Mouse (Mus musculus) heart, embryonic 13.5 days (tissue): ENCODE measurements around the gene Sst. TPM values are rescaled to one million over a fixed set of nuclear protein-coding genes. Genes with fewer than 3 reads are reported as not detected.

Experiments used
- ATAC-seq: fragments of 200-750 bp; cut with Nextera tagmentation; 2 replicates; pipeline ENCODE4 v1.8.0; 2017; ENCODE audit warnings: moderate TSS enrichment; ENCODE audit not compliant: insufficient number of reproducible peaks, low FRiP score, low TSS enrichment; ENCODE audit errors: extremely low read depth
- H3K27ac ChIP-seq: fragments of 300-500 bp; sonication (generic); replicated peaks from 2 replicates; pipeline ENCODE4 v1.5.1; 2015; ENCODE audit warnings: moderate library complexity, mild to moderate bottlenecking, inconsistent platforms
- H3K27me3 ChIP-seq: fragments of 300-500 bp; sonication (generic); replicated peaks from 2 replicates; pipeline ENCODE4 v1.6.1; 2015; ENCODE audit warnings: mild to moderate bottlenecking, inconsistent platforms
- H3K36me3 ChIP-seq: fragments of 300-500 bp; sonication (generic); 2 replicates; pipeline ENCODE4 v1.6.1; 2015; ENCODE audit warnings: mild to moderate bottlenecking, inconsistent platforms
- H3K4me1 ChIP-seq: fragments of 300-500 bp; sonication (generic); 2 replicates; pipeline ENCODE4 v1.6.1; 2015; ENCODE audit warnings: inconsistent platforms
- H3K4me2 ChIP-seq: fragments of 300-500 bp; sonication (generic); 2 replicates; pipeline ENCODE4 v1.6.1; 2015; ENCODE audit warnings: inconsistent platforms, mild to moderate bottlenecking, moderate library complexity
- H3K4me3 ChIP-seq: fragments of 300-500 bp; sonication (generic); 2 replicates; pipeline ENCODE4 v1.5.1; 2015; ENCODE audit warnings: moderate library complexity, mild to moderate bottlenecking, inconsistent platforms
- H3K9ac ChIP-seq: fragments of 300-500 bp; sonication (generic); 2 replicates; pipeline ENCODE4 v1.6.1; 2015; ENCODE audit warnings: inconsistent platforms, mild to moderate bottlenecking, moderate library complexity
- H3K9me3 ChIP-seq: fragments of 300-500 bp; sonication (generic); 2 replicates; pipeline ENCODE4 v1.6.1; 2016; ENCODE audit warnings: inconsistent platforms
- WGBS: fragments of 180-500 bp; shearing (Covaris S2); methylation state at CpG from one replicate; pipeline ENCODE4 v1.1.7; 2015; ENCODE audit warnings: mixed read lengths; 5-methylcytosine and 5-hydroxymethylcytosine counted together
- polyA plus RNA-seq: library from polyadenylated mRNA; unstranded; fragments of >200 nt; fragmentation: Nextera tagmentation; extraction: Ambion mirVana; gene quantifications from 2 replicates; pipeline ENCODE4 v1.2.1, GENCODE M21; 2015

Gene Sst
- 0.21 TPM in 1 of 2 replicates, not detected in the other for polyA plus RNA-seq

DNA sequence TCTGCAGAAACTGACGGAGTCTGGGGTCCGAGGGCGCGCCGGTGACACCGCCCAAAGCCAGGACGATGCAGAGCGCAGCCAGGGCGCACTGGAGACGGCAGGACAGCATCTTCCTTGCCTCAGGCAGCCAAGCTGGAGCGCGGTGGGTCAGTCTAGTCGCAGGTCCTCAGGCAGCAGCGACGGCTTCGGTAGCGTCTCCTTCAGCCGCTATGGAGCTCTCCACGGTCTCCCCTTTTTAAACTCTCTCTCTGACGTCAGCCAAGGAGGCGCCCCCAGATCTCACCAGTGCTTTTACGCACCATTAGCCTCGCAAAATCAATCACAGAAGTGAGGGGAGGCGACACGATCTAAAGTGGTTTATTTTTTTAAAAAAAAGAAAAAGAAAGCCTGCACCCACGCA is at the start of gene Sst:
Gene Sst (minus strand): TSS at position 323 of the 400 bp plus-strand sequence.
- whole genome bisulfite sequencing: 6% methylated on average over 26 of the region's 26 CpGs
- ATAC-seq: no peak
- Histone ChIP-seq H3K27ac (no peak within 1 kb of the TSS), H3K4me3 (no peak within 1 kb of the TSS), H3K9me3 (no peaks in the 10 kb centered on the region), H3K27me3 (peaks cover 48% of the 10 kb centered on the region), H3K4me1 (no peaks in the 10 kb centered on the region), H3K4me2 (no peak within 1 kb of the TSS), H3K9ac (no peak within 1 kb of the TSS), H3K36me3 (no peaks in the 10 kb centered on the region)

DNA sequence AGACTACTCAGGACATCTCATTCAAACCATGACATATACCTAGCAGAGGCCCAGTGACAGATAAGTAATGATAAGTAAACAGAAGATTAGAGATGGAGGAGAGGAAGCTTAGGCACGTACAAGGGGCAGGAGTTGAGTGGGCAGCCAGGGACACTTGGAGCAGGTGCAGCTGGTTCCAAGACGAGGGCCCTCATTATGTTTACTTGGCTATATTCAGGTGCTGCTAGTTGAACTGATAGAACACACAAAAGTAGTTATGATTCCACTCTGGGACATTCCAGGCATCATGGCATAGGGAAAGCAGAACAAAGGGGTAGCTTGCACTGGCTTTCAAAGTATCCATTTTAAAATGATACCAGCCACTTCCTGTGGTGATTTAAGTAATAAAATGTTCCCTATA is 43.6 kb upstream of the Sst start:
- 58% methylated on average over 2 of the region's 2 CpGs for WGBS

DNA sequence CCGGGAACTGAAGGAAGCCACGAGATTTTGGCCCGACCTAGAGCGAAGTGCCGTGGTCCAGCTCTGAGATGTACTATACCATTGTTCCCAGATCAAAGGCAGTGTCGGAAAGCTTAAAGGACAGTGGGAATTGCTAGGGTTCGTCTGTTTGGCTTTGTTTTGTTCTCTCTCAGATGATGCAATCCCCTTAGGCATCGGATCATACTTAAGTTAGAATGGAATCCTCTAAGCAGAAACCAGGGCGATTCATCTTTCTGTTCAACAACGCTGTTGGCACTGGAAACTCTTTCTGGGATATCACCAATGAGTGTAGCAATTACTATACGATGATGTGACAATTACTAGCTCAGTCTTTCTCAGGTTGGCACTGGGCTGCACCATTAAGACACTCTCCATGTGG is 41.5 kb upstream of the Sst start, which contains the start of gene Rtp2:
Gene Rtp2 (minus strand): TSS at position 101 of the 400 bp plus-strand sequence.
- peak within 1 kb of the TSS; percentile 60 for H3K4me2 ChIP-seq
- ATAC-seq: no peak
- H3K36me3 ChIP-seq: no peaks in the 10 kb centered on the region
- peaks cover 8% of the 10 kb centered on the region for H3K27me3 ChIP-seq
- peak within 1 kb of the TSS; percentile 47; the same call in 1 of the 2 replicates for H3K9ac ChIP-seq
- no peak within 1 kb of the TSS for H3K27ac ChIP-seq
- no peaks in the 10 kb centered on the region for H3K9me3 ChIP-seq
- 83% methylated on average over 11 of the region's 11 CpGs for WGBS
- H3K4me3 ChIP-seq: peak within 1 kb of the TSS; percentile 26
- 0 out of 2 replicates have a peak, but pooled peaks cover 4% of the 10 kb centered on the region for H3K4me1 ChIP-seq

More for the DNA sequence above, 43.6 kb upstream of the Sst start:
- H3K36me3 ChIP-seq: no peaks in the 10 kb centered on the region
- 0 out of 2 replicates have a peak, but pooled peaks cover 4% of the 10 kb centered on the region for H3K4me1 ChIP-seq
- H3K4me2 ChIP-seq: no peak overlapping the region
- H3K27me3 ChIP-seq: peaks cover 8% of the 10 kb centered on the region
- no peak for ATAC-seq
- H3K9ac ChIP-seq: no peak overlapping the region
- H3K27ac ChIP-seq: no peak overlapping the region
- H3K9me3 ChIP-seq: no peaks in the 10 kb centered on the region
- no peak overlapping the region for H3K4me3 ChIP-seq

DNA sequence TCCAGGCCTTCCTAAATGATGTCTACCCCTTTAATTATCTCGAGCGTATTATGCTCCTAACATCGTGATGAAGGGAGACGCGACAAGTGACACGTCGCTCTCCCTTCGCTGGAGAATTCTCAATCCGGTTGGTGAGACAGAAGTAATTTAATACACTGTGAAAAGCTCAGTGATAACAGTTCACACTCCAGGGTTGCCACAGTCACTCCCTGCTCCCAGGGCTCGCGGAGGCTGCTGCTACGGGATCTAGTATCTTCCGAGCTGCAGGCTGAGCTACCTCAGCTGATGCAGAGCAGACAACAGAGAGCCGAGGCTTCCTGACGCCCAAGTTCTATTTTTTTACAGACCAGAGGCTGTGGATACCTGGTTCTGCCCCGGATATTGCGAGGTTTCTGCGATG is 40.5 kb upstream of the Sst start:
- H3K4me3 ChIP-seq: peak overlapping the region; percentile 26
- WGBS: 27% methylated on average over 18 of the region's 18 CpGs
- no peak overlapping the region for H3K27ac ChIP-seq
- H3K36me3 ChIP-seq: no peaks in the 10 kb centered on the region
- peak overlapping the region; percentile 47; the same call in 1 of the 2 replicates for H3K9ac ChIP-seq
- peaks cover 8% of the 10 kb centered on the region for H3K27me3 ChIP-seq
- 0 out of 2 replicates have a peak, but pooled peaks cover 4% of the 10 kb centered on the region for H3K4me1 ChIP-seq
- no peak for ATAC-seq
- H3K9me3 ChIP-seq: no peaks in the 10 kb centered on the region
- peak overlapping the region; percentile 60 for H3K4me2 ChIP-seq

DNA sequence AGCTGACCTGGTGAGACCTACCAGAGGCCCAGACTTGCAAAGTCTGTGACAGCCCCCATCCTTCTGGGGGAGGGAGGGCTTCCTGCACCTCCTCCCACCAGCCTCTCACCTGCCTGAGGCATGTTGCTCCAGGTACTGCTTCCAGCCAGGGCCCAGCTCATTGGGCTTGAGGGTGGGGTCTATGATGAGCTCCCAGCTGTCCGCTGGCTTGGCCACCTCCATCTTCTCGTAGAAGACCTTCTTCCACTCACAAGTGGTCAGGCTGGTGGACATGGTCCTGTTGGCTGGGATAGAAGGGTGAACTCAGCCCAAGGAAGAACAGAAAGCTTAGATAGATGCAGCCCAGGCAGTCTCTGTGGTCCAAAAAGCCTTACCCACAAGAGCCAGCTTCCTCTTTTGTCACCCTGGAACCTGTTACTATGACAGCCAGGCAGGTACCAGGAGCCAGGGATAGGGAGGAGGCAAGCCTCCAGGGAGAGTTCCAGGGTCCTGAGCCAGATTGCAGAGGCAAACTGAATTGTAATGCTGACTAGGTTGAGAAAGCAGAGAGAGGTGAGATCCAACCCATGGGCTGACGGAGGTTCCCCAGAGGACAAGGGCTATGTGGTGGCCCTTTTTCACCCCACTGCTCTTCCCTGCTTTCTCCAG is 39.8 kb upstream of the Sst start:
- H3K36me3 ChIP-seq: no peaks in the 10 kb centered on the region
- no peak overlapping the region for H3K9ac ChIP-seq
- no peak overlapping the region for H3K27ac ChIP-seq
- H3K4me1 ChIP-seq: 0 out of 2 replicates have a peak, but pooled peaks cover 4% of the 10 kb centered on the region
- H3K4me2 ChIP-seq: peak overlapping the region; percentile 60; the same call in 1 of the 2 replicates
- WGBS: 74% methylated on average over 3 of the region's 3 CpGs
- no peaks in the 10 kb centered on the region for H3K9me3 ChIP-seq
- no peak for ATAC-seq
- peaks cover 8% of the 10 kb centered on the region for H3K27me3 ChIP-seq
- H3K4me3 ChIP-seq: no peak overlapping the region

DNA sequence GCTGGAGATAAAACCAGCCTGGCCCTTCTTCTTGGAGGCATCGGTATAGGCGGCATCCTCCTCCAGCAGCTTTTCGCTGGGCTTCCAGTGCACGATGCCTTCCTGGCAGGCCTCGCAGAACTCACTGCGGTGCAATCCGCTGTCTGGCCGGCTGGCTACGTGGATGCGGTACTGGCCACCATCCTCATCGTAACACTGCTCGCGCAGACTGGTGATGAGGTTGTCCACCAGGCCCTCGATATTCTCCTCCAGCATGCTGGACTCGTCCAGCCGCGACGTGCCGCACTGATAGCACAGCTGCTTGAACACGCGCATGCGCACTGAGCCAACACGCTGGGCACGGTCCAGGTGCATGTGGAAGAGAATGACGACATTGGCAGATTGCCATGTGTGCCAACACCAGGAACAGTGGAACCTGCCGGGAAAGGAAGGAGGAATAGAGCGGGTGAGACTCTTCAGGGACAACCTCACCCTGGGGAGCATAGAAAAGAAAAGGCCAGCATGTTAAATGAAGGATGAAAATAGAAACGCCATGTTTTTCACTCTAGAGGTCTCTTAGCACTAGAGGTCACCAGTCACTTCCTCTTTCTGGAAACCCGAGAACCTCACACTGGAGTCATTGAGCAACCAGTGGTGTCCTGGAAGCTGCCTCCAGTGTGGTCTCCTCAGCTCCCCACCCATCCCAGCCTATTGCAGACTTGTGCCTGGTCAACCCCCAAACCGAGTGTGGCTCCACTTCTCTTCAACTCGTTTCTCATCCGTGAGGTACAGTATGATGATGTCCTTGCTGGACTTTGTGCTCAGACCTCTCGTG is 36.8 kb upstream of the Sst start:
- ATAC-seq: no peak
- Histone ChIP-seq H3K4me2 (no peak overlapping the region), H3K36me3 (no peaks in the 10 kb centered on the region), H3K27me3 (peaks cover 8% of the 10 kb centered on the region), H3K4me1 (0 out of 2 replicates have a peak, but pooled peaks cover 4% of the 10 kb centered on the region), H3K4me3 (no peak overlapping the region), H3K9ac (no peak overlapping the region), H3K9me3 (no peaks in the 10 kb centered on the region), H3K27ac (no peak overlapping the region)
- 83% methylated on average over 33 of the region's 33 CpGs for WGBS

DNA sequence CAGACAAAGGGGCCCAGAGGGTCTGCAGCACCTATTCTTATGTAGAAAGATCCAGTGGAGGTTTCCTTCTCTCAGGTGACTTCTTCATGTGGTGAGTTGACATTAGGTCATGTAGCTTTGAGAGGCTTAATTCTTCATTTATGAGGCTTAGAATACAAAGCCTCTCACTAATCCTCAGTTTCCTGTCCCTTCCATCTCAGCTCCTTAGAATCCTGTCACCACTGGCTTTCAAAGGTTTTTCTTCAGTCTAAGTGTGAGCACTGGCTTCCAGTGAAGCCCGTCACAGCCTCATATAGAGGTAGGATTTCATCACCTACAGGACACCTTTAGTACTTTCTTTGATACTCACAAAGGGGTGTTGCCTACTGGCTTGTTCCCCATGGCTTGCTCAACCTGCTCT is 32.1 kb upstream of the Sst start:
- Histone ChIP-seq H3K36me3 (no peaks in the 10 kb centered on the region), H3K4me2 (no peak overlapping the region), H3K27me3 (no peaks in the 10 kb centered on the region), H3K4me3 (no peak overlapping the region), H3K4me1 (no peaks in the 10 kb centered on the region), H3K9ac (no peak overlapping the region), H3K9me3 (no peaks in the 10 kb centered on the region), H3K27ac (no peak overlapping the region)
- WGBS: 86% methylated on average over 1 of the region's 1 CpGs
- no peak for ATAC-seq

DNA sequence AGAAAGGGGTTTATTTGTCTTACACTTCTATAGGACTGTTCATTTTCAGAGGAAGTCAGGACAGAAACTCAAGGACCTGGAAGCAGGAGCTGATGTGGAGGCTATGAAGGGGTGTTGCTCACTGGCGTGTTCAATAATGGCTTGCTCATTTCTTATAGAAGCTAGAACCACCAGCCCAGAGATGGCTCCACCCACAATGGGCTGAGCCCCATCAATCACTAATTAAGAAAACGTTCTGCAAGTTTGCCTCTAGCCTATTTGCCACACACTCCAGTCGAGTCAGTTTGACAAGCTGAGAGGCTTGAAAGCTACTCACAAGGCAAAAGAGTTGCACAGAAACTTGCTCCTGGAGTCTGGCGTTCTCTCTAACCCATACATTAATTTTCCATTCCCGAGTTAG is 30.9 kb upstream of the Sst start:
- no peak overlapping the region for H3K27ac ChIP-seq
- no peak for ATAC-seq
- no peak overlapping the region for H3K4me2 ChIP-seq
- H3K9me3 ChIP-seq: no peaks in the 10 kb centered on the region
- WGBS: 64% methylated on average over 5 of the region's 5 CpGs
- no peaks in the 10 kb centered on the region for H3K27me3 ChIP-seq
- H3K4me3 ChIP-seq: no peak overlapping the region
- H3K36me3 ChIP-seq: no peaks in the 10 kb centered on the region
- H3K9ac ChIP-seq: no peak overlapping the region
- no peaks in the 10 kb centered on the region for H3K4me1 ChIP-seq

DNA sequence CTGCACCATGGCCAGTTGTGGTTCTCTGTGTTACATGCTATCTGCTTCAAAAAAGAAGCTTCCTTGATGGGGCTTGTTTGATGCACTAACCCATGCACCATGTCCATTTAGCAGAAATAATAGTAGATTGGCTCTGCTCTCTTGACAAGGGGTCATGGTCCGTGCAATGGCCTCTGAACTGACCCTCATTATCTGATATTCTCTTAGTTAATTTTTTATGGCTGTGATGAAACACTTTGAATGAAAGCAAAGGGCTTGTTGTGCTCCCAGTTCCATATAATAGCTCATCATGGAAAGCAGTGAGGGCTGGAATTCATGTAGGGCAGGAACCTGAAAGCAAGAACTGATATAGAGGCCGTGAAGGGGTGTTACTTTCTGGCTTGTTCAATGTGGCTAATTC is 28.7 kb upstream of the Sst start:
- ATAC-seq: no peak
- Histone ChIP-seq H3K4me3 (no peak overlapping the region), H3K36me3 (no peaks in the 10 kb centered on the region), H3K4me2 (no peak overlapping the region), H3K4me1 (no peaks in the 10 kb centered on the region), H3K9me3 (no peaks in the 10 kb centered on the region), H3K27ac (no peak overlapping the region), H3K9ac (no peak overlapping the region), H3K27me3 (no peaks in the 10 kb centered on the region)
- 65% methylated on average over 2 of the region's 2 CpGs for WGBS

DNA sequence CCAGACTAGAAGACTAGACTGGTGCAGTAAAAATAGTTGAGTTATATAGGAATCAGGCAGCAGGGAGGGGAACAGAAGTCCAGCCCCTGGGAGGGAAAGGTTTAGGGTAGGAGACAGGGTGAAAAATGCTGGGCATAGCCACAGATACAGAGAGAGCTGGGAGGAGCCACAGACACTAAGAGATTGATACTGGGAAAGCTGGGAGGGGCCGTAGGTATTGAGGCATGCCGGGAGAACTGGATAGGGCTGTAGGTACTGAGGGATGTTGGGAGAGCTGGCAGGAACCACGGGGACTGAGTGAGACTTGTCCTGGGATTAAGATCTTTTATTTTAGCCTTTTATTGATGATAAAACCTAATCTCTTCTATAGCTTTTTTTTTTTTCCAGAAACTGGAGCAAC is 22.6 kb upstream of the Sst start:
- H3K4me2 ChIP-seq: peak overlapping the region; percentile 31
- 37% methylated on average over 3 of the region's 3 CpGs for WGBS
- H3K9ac ChIP-seq: no peak overlapping the region
- ATAC-seq: no peak
- no peak overlapping the region for H3K4me3 ChIP-seq
- peaks cover 4% of the 10 kb centered on the region; the same call in 1 of the 2 replicates for H3K9me3 ChIP-seq
- no peaks in the 10 kb centered on the region for H3K36me3 ChIP-seq
- no peaks in the 10 kb centered on the region for H3K4me1 ChIP-seq
- no peaks in the 10 kb centered on the region for H3K27me3 ChIP-seq
- no peak overlapping the region for H3K27ac ChIP-seq

DNA sequence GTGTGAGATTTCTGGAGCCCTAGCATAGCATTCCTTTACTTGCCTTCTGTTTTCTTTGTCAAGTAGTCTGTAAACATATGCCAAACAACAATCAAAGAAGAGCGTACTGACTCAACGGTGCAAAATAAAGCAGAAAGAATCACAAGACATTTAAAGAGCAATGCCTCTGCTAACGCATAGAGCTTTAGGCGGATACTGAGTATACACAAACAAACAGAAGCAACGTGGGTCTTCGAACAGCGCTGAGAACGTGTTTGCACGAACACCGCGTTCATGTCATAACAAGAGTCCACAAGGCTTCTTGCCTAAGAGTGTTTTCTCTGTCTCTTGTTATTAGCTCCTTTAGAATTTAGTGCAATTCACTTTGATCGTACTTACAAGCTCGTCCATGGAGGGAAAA is 22.0 kb upstream of the Sst start:
- no peaks in the 10 kb centered on the region for H3K36me3 ChIP-seq
- no peak overlapping the region for H3K27ac ChIP-seq
- ATAC-seq: no peak
- WGBS: 70% methylated on average over 13 of the region's 13 CpGs
- peak overlapping the region; percentile 31; the same call in 1 of the 2 replicates for H3K4me2 ChIP-seq
- no peaks in the 10 kb centered on the region for H3K27me3 ChIP-seq
- no peak overlapping the region for H3K9ac ChIP-seq
- H3K4me3 ChIP-seq: no peak overlapping the region
- H3K4me1 ChIP-seq: no peaks in the 10 kb centered on the region
- peaks cover 4% of the 10 kb centered on the region; the same call in 1 of the 2 replicates for H3K9me3 ChIP-seq
